Mouse (Mus musculus) frontal cortex, postnatal 36 days (tissue): ENCODE results near the gene Hspb8.
A peak's percentile ranks its signal among the peaks of the same experiment; 100 is the strongest.

ENCODE experiments used
- DNase-seq, 2 experiments: peaks; one replicate each; pipeline ENCODE4 v3.0.0; 2022; ENCODE audit warnings: low spot score in 2 of 2

Hspb8 gene

GRCm38 (mm10) chr5:116422699-116423201 is at the start of gene Hspb8:
TSS of gene Hspb8 (minus strand) at chr5:116422864.
- DNase-seq, result peak in 1 of 2 experiments; percentile 35

- DNase-seq, result no peak
These were observed 38.8 kb upstream of the Hspb8 start for GRCm38 (mm10) chr5:116461354-116462042.

- peak in 1 of 2 experiments; percentile 49 for DNase-seq
These were observed 37.3 kb upstream of the Hspb8 start for GRCm38 (mm10) chr5:116459970-116460369.

GRCm38 (mm10) chr5:116457791-116458190 is 35.1 kb upstream of the Hspb8 start:
- DNase-seq, result no peak

- DNase-seq, result no peak
These were observed 34.3 kb upstream of the Hspb8 start for GRCm38 (mm10) chr5:116456796-116457515.

- peak; percentile 34 to 37 for DNase-seq
These were observed 30.8 kb upstream of the Hspb8 start for GRCm38 (mm10) chr5:116453401-116453851.

GRCm38 (mm10) chr5:116450901-116451300 is 28.2 kb upstream of the Hspb8 start:
- no peak for DNase-seq

GRCm38 (mm10) chr5:116449522-116450225 is 27.0 kb upstream of the Hspb8 start:
- no peak for DNase-seq

GRCm38 (mm10) chr5:116448409-116449191 is 25.9 kb upstream of the Hspb8 start:
- DNase-seq, result no peak

GRCm38 (mm10) chr5:116447821-116448350 is 25.2 kb upstream of the Hspb8 start:
- DNase-seq, result no peak

GRCm38 (mm10) chr5:116446552-116446951 is 23.9 kb upstream of the Hspb8 start:
- peak; percentile 36 to 65 for DNase-seq

GRCm38 (mm10) chr5:116445634-116446367 is 23.1 kb upstream of the Hspb8 start:
- DNase-seq, result no peak

- DNase-seq, result no peak
These were observed 21.9 kb upstream of the Hspb8 start for GRCm38 (mm10) chr5:116444517-116444916.

GRCm38 (mm10) chr5:116443459-116443940 is 20.8 kb upstream of the Hspb8 start:
- peak; percentile 58 to 68 for DNase-seq

- DNase-seq, result peak; percentile 64 to 89
These were observed 20.2 kb upstream of the Hspb8 start for GRCm38 (mm10) chr5:116442697-116443458.

- peak; percentile 62 to 71 for DNase-seq
These were observed 17.6 kb upstream of the Hspb8 start for GRCm38 (mm10) chr5:116440251-116440650.

- no peak for DNase-seq
These were observed 15.7 kb upstream of the Hspb8 start for GRCm38 (mm10) chr5:116438328-116438727.

- no peak for DNase-seq
These were observed 13.5 kb upstream of the Hspb8 start for GRCm38 (mm10) chr5:116436117-116436516.
